Mouse (Mus musculus): ENCODE data around the gene Utrn. TPM values are rescaled to one million over a fixed set of nuclear protein-coding genes. Genes with fewer than 3 reads are reported as not detected.

Gene Utrn
- polyA plus RNA-seq, 1 experiment, result 35.6 TPM

DNA sequence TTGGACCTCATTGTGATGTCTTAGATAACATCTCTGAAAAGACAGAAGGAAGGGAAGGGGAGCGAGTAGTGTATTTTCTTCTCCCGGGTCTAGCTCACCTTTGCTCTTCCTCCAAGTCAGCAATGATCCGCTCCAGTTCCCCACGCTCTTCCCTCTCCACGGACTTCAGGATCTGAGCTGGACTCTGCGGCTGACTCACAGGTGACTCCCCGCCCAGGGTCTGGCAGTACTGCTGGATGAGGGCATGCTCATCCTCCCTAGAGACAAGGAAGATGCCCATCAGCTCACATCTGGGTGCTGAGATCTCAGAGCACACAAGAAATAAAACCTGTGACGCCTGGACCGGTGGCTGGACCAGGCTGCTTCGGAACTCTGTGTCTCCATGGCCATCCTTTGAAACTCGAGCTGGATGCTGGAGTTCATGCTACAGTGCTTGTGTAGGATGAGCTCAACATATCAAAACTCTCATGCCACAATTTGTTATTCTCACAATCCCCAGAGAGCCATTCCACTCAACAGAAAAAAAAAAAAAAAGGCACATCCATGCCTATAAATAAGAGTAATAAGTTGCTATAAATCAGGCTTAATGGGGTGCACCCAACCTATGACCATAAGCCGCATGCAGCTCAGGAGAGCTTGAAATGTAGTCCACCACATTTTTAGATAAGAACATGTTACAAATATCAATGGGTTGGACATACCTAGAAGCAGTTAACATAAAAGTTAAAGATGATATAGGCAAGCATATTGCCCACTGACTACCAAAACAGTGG is 462.6 kb downstream of the Utrn start:
- Histone ChIP-seq H3K27ac (ENCODE audit: insufficient read depth, low read length) (no peak overlapping the region), H3K4me1 (ENCODE audit: control insufficient read depth, insufficient read depth, low read length) (no peaks in the 10 kb centered on the region; the same call in 1 of the 2 replicates), H3K4me3 (ENCODE audit: insufficient read depth, low read length) (no peak overlapping the region)
- no peak for TF ChIP-seq CTCF (IDR thresholded peaks at IDR 0.05; ENCODE audit: extremely low read depth, insufficient read depth, low read length)
- TF ChIP-seq POLR2A (IDR thresholded peaks at IDR 0.05; ENCODE audit: extremely low read depth, insufficient read depth, low read length), result no peak

DNA sequence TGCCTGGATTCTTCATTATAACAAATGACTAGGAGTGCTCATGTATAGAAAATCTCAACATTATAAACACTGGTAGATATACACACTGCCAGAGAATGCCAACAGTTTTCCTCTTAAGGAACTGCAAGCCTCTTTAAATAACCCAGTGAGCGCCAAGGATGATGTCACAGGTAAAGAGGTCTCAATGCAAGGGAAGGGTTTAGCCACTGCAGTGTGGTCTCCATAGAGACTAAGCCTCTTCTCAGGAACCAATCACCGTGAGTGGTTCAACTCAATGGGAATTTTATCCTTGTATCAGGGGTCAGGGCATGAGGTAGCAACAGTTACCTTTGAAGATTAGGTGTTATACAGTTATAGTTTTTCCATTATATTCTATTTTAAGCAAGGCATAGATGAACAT is 469.7 kb downstream of the Utrn start:
- Histone ChIP-seq H3K4me3 (ENCODE audit: insufficient read depth, low read length) (no peak overlapping the region), H3K4me1 (ENCODE audit: control insufficient read depth, insufficient read depth, low read length) (no peaks in the 10 kb centered on the region; the same call in 1 of the 2 replicates), H3K27ac (ENCODE audit: insufficient read depth, low read length) (no peak overlapping the region)
- TF ChIP-seq CTCF (IDR thresholded peaks at IDR 0.05; ENCODE audit: extremely low read depth, insufficient read depth, low read length) (no peak), POLR2A (IDR thresholded peaks at IDR 0.05; ENCODE audit: extremely low read depth, insufficient read depth, low read length) (no peak)

DNA sequence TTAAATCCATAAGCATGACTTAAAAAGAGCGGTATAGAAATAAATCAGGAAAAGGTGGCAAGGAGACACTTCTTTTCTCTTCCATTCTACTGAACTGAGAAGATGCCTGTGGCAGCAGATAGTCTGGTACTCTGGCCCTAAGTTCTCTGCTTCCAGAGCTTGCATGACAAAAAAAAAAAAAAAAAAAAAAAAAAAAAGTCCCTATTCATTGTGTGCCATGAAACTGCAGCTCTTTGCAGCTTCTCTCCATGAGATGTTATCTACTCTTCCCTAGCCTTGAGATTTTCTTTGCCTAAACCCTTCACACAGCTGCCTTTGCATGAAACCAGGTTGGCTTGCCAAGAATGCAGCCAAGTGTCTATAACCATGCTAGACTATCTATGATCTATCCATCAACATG is 489.0 kb downstream of the Utrn start:
- Histone ChIP-seq H3K27ac (ENCODE audit: insufficient read depth, low read length) (no peak overlapping the region), H3K4me1 (ENCODE audit: control insufficient read depth, insufficient read depth, low read length) (no peaks in the 10 kb centered on the region), H3K4me3 (ENCODE audit: insufficient read depth, low read length) (no peak overlapping the region)
- no peak for TF ChIP-seq CTCF (IDR thresholded peaks at IDR 0.05; ENCODE audit: extremely low read depth, insufficient read depth, low read length)
- TF ChIP-seq POLR2A (IDR thresholded peaks at IDR 0.05; ENCODE audit: extremely low read depth, insufficient read depth, low read length), result no peak

DNA sequence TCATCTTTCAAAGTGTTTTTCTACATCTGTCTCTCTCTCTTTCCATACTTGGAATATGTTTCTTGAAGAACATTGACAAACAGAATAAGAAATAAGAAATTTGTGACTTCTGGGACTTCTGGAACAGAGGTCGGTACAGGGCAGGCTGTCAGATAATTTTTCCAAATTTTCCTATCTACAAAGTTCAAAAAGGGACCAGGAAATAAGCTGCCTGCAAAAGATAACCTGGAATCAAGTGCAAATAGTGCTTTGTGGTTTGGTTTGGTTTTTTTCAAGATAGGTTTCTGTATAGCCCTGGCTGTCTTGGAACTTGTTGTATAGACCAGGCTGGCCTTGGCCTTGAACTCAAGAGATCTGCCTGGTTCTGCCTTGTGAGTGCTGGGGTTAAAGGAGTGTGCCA is 490.0 kb downstream of the Utrn start:
- no peak overlapping the region for H3K27ac ChIP-seq (ENCODE audit: insufficient read depth, low read length)
- no peak for TF ChIP-seq CTCF (IDR thresholded peaks at IDR 0.05; ENCODE audit: extremely low read depth, insufficient read depth, low read length)
- TF ChIP-seq POLR2A (IDR thresholded peaks at IDR 0.05; ENCODE audit: extremely low read depth, insufficient read depth, low read length), result no peak
- H3K4me1 ChIP-seq (ENCODE audit: control insufficient read depth, insufficient read depth, low read length), result no peaks in the 10 kb centered on the region
- no peak overlapping the region for H3K4me3 ChIP-seq (ENCODE audit: insufficient read depth, low read length)

DNA sequence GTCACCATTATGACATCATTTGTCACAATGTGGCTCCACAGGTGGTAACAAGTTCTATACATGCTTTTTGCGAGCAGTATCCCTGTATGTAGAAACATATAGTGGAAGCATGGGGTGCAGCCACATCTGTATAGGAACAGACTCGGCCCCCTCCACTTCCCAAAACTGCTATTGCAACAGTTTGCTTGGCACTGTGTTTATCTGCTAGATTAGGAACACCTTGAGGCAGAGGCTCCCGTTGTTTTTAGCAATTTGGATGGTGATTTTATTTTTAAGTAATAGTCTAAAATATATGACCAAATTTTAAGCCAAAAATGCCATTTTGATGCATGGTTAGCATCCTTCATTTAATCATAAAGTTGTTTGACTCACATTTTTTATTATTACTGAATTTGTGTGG is 491.4 kb downstream of the Utrn start:
- no peak overlapping the region for H3K27ac ChIP-seq (ENCODE audit: insufficient read depth, low read length)
- no peak for TF ChIP-seq POLR2A (IDR thresholded peaks at IDR 0.05; ENCODE audit: extremely low read depth, insufficient read depth, low read length)
- no peak for TF ChIP-seq CTCF (IDR thresholded peaks at IDR 0.05; ENCODE audit: extremely low read depth, insufficient read depth, low read length)
- H3K4me3 ChIP-seq (ENCODE audit: insufficient read depth, low read length), result no peak overlapping the region
- H3K4me1 ChIP-seq (ENCODE audit: control insufficient read depth, insufficient read depth, low read length), result no peaks in the 10 kb centered on the region

DNA sequence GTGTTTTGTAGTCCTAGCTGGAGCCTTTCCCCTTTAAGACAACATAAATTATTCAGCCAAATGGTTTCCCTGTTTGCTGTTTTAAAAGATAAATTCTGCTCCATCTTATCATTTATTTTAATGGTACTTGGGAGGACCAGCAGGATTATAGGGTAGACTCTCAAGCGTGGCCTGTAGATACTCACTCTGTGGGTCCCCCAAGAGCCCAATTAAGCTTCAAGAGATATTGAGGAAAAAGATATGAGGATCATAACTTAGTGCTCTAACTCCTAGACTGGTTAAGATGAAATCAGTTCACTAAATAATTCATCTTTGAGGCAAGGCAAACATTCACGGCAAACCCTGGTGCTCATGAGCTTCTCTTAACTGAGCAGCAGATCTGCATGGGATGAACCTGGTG is 493.1 kb downstream of the Utrn start:
- Histone ChIP-seq H3K4me3 (ENCODE audit: insufficient read depth, low read length) (no peak overlapping the region), H3K27ac (ENCODE audit: insufficient read depth, low read length) (no peak overlapping the region), H3K4me1 (ENCODE audit: control insufficient read depth, insufficient read depth, low read length) (no peaks in the 10 kb centered on the region)
- no peak for TF ChIP-seq CTCF (IDR thresholded peaks at IDR 0.05; ENCODE audit: extremely low read depth, insufficient read depth, low read length)
- TF ChIP-seq POLR2A (IDR thresholded peaks at IDR 0.05; ENCODE audit: extremely low read depth, insufficient read depth, low read length), result no peak

DNA sequence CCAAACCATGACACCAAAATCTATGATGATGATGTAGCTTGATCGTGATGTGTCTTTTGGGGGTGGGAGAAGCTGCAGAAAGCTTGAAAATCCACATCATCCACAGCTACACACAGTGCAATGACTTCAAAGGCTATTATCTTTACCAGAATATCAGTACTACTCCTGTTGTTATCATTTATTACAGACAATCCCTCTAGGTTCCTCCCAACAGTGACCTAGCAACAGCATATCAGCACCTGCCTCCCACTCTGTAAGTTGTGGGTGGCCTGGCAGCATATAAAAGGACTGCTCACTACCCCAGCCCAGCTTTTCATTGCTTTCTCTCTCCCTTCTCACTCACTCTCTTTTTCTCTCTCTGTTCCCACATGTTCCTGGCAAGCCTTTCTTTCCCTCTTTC is 494.4 kb downstream of the Utrn start:
- H3K4me1 ChIP-seq (ENCODE audit: control insufficient read depth, insufficient read depth, low read length), result no peaks in the 10 kb centered on the region
- no peak overlapping the region for H3K4me3 ChIP-seq (ENCODE audit: insufficient read depth, low read length)
- H3K27ac ChIP-seq (ENCODE audit: insufficient read depth, low read length), result no peak overlapping the region
- TF ChIP-seq CTCF (IDR thresholded peaks at IDR 0.05; ENCODE audit: extremely low read depth, insufficient read depth, low read length) (no peak), POLR2A (IDR thresholded peaks at IDR 0.05; ENCODE audit: extremely low read depth, insufficient read depth, low read length) (no peak)

DNA sequence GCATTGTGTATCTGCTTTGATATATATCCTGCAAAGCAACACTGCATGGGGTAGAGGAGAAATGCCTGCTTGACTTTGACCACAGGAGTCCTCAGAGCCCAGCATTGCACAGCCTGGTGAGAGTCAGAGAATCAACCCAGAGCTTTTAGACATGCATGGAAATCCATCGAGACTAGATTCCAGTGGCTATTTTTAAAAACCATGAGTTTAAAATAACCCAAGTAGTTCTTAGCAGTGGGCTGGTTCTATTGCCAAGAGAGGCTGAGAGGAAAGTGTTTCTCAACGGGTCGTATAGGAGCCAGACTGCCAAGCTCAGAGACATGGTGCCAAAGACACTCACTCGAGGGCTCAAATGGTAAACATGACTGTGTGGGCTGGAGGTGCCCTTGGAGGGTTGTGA is 514.6 kb downstream of the Utrn start:
- H3K27ac ChIP-seq (ENCODE audit: insufficient read depth, low read length), result no peak overlapping the region
- no peak overlapping the region for H3K4me3 ChIP-seq (ENCODE audit: insufficient read depth, low read length)
- no peak for TF ChIP-seq POLR2A (IDR thresholded peaks at IDR 0.05; ENCODE audit: extremely low read depth, insufficient read depth, low read length)
- no peak for TF ChIP-seq CTCF (IDR thresholded peaks at IDR 0.05; ENCODE audit: extremely low read depth, insufficient read depth, low read length)
- peaks cover 5% of the 10 kb centered on the region for H3K4me1 ChIP-seq (ENCODE audit: control insufficient read depth, insufficient read depth, low read length)

DNA sequence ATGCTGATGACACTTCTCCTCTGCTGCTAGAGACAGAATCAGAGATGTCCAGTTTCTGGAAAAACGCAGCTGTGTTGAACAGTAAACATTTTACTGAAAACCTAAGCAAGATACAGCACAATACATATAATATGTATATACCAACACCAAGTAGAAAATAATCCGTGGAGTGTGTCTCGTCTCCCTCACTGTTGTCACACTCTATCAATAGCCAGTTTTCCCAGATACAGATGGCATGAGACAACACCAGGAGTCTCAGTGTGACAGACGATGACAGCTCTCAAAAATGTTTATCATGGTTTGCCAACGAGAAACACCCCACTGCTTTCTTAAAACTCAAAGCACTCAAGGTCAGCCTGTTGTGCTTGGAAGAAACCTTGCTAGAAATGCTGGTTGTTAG is 515.1 kb downstream of the Utrn start:
- TF ChIP-seq POLR2A (IDR thresholded peaks at IDR 0.05; ENCODE audit: extremely low read depth, insufficient read depth, low read length), result no peak
- TF ChIP-seq CTCF (IDR thresholded peaks at IDR 0.05; ENCODE audit: extremely low read depth, insufficient read depth, low read length), result no peak

More for the DNA sequence above, 515.1 kb downstream of the Utrn start:
- Histone ChIP-seq H3K27ac (ENCODE audit: insufficient read depth, low read length) (no peak overlapping the region), H3K4me3 (ENCODE audit: insufficient read depth, low read length) (no peak overlapping the region), H3K4me1 (ENCODE audit: control insufficient read depth, insufficient read depth, low read length) (peaks cover 5% of the 10 kb centered on the region)

Measured in cortical plate, adult 2 months (tissue).